Mouse (Mus musculus) thymus, adult 2 months (tissue): ENCODE results near the gene Parva. TPM values are rescaled to one million over a fixed set of nuclear protein-coding genes. Genes with fewer than 3 reads are reported as not detected.

ENCODE experiments used
- DNase-seq: peaks from one replicate; pipeline ENCODE4 v3.0.0; 2021
- H3K27ac ChIP-seq: fragments of 200-500 bp; 2 replicates; pipeline ENCODE4 v1.5.1; 2012; ENCODE audit warnings: low read length, control low read depth; ENCODE audit not compliant: control insufficient read depth, insufficient read depth
- H3K27me3 ChIP-seq: fragments of 200-500 bp; 2 replicates; pipeline ENCODE4 v1.6.1; 2012; ENCODE audit warnings: mild to moderate bottlenecking, low read length, moderate library complexity, mixed read lengths; ENCODE audit not compliant: control insufficient read depth, insufficient read depth
- H3K36me3 ChIP-seq: fragments of 200-500 bp; 2 replicates; pipeline ENCODE4 v1.6.1; 2012; ENCODE audit warnings: mild to moderate bottlenecking, low read length, moderate library complexity; ENCODE audit not compliant: control insufficient read depth, insufficient read depth
- H3K4me1 ChIP-seq: fragments of 200-500 bp; replicated peaks from 2 replicates; pipeline ENCODE4 v1.6.1; 2012; ENCODE audit warnings: low read length; ENCODE audit not compliant: control insufficient read depth, insufficient read depth
- H3K4me3 ChIP-seq: fragments of 200-500 bp; 2 replicates; pipeline ENCODE4 v1.5.1; 2012; ENCODE audit warnings: mild to moderate bottlenecking, low read length, control low read depth, moderate library complexity; ENCODE audit not compliant: control insufficient read depth, insufficient read depth
- CTCF ChIP-seq: fragments of 200-500 bp; IDR thresholded peaks from 2 replicates; pipeline ENCODE4 v1.5.1; 2012; ENCODE audit warnings: mild to moderate bottlenecking, control low read depth, low read length, moderate library complexity, borderline replicate concordance; ENCODE audit not compliant: control insufficient read depth, poor library complexity, insufficient read depth; ENCODE audit errors: extremely low read depth
- POLR2A ChIP-seq: fragments of 200-500 bp; IDR thresholded peaks from 2 replicates; pipeline ENCODE4 v1.6.1; 2012; ENCODE audit warnings: mild to moderate bottlenecking, low read length, control low read depth, moderate library complexity; ENCODE audit not compliant: control insufficient read depth, poor library complexity, insufficient read depth; ENCODE audit errors: extremely low read depth
- WGBS: fragments of 180-500 bp; shearing (Covaris S2); methylation state at CpG from one replicate; pipeline ENCODE4 v1.1.7; 2018; 5-methylcytosine and 5-hydroxymethylcytosine counted together
- polyA plus RNA-seq: library from polyadenylated mRNA; depleted of rRNA; stranded (reverse); fragments of >200 nt; gene quantifications from 2 replicates; pipeline ENCODE4 v1.2.3, GENCODE M21; 2012

Parva gene
- polyA plus RNA-seq, 1 experiment: 6.6 TPM

- WGBS: 68% methylated on average over 1 of the region's 1 CpGs
- no peak overlapping the region for H3K4me3 ChIP-seq
- H3K27me3 ChIP-seq: no peaks in the 10 kb centered on the region
- H3K4me1 ChIP-seq: no peaks in the 10 kb centered on the region
- H3K36me3 ChIP-seq: no peaks in the 10 kb centered on the region
- DNase-seq: no peak
- TF ChIP-seq CTCF (no peak), POLR2A (no peak)
- no peak overlapping the region for H3K27ac ChIP-seq
Observed at GRCm38 (mm10) chr7:112587449-112587848, 160.1 kb downstream of the Parva start.

- Histone ChIP-seq H3K4me1 (no peaks in the 10 kb centered on the region), H3K4me3 (no peak overlapping the region), H3K36me3 (no peaks in the 10 kb centered on the region), H3K27me3 (no peaks in the 10 kb centered on the region), H3K27ac (no peak overlapping the region)
- WGBS: 81% methylated on average over 6 of the region's 6 CpGs
- no peak for DNase-seq
- TF ChIP-seq CTCF (no peak), POLR2A (no peak)
Observed at GRCm38 (mm10) chr7:112589530-112589929, 162.2 kb downstream of the Parva start.

DNA sequence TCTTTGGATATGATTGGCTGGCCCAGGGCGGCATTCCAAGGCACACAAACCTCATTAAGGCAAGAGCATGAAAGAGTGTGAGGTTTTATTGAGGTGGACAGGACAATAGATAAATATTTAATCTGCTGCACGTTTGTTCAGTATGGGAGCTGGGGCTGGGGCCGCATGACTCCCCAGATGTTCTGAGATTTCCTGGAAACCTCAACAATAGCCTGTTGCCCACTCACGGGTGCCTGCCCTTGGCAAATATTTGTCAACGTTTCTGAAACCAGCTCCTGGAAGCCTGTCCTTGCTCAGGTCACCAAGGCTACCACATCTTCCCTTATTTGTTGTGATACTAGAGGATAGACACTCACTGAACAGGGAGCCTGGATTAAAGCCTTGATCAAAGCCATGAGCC, 166.3 kb downstream of the Parva start:
- no peak overlapping the region for H3K27ac ChIP-seq
- H3K4me1 ChIP-seq: no peaks in the 10 kb centered on the region
- WGBS: 68% methylated on average over 5 of the region's 5 CpGs
- no peak overlapping the region for H3K4me3 ChIP-seq
- H3K36me3 ChIP-seq: no peaks in the 10 kb centered on the region
- no peaks in the 10 kb centered on the region for H3K27me3 ChIP-seq
- no peak for DNase-seq
- no peak for TF ChIP-seq POLR2A
- no peak for TF ChIP-seq CTCF

DNA sequence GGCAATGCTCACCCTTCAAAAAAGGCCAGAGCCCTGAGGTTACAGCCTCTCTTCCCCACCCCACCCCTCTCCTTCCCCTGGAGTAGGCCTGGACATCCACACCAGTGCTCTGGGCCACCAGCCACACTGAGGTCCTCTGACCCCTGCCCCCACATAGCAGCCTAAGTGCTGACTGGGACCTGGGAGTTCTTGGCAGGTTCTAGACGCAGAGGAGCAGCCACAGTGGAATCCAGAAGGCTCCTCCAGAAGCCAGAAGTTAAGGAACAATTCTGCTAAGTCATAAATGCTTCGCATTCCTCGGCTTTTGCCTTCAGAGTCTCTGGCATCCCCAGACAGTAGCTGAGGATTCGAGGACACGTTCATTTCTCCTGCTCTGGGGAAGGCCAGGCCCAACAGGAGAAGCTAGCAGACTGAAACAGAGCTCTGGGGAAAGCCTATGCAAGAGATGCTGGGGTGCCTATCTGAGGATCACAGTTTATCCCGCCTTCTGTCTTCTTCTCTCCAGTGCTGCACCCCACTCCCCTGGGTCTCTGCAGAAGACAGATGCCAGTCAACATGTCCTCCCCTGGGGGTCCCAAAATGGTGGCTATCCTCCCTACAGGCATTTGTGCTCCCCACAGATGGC, 168.0 kb downstream of the Parva start:
- no peak overlapping the region for H3K27ac ChIP-seq
- no peaks in the 10 kb centered on the region for H3K36me3 ChIP-seq
- no peak overlapping the region for H3K4me3 ChIP-seq
- H3K4me1 ChIP-seq: no peaks in the 10 kb centered on the region
- 65% methylated on average over 6 of the region's 6 CpGs for WGBS
- no peak for DNase-seq
- no peaks in the 10 kb centered on the region for H3K27me3 ChIP-seq
- no peak for TF ChIP-seq POLR2A
- no peak for TF ChIP-seq CTCF

- WGBS: 23% methylated on average over 2 of the region's 2 CpGs
- TF ChIP-seq POLR2A (no peak), CTCF (no peak)
- Histone ChIP-seq H3K27me3 (no peaks in the 10 kb centered on the region), H3K4me1 (no peaks in the 10 kb centered on the region), H3K27ac (no peak overlapping the region), H3K4me3 (no peak overlapping the region), H3K36me3 (no peaks in the 10 kb centered on the region)
- DNase-seq: no peak
Observed at GRCm38 (mm10) chr7:112599650-112600049, 172.3 kb downstream of the Parva start.

DNA sequence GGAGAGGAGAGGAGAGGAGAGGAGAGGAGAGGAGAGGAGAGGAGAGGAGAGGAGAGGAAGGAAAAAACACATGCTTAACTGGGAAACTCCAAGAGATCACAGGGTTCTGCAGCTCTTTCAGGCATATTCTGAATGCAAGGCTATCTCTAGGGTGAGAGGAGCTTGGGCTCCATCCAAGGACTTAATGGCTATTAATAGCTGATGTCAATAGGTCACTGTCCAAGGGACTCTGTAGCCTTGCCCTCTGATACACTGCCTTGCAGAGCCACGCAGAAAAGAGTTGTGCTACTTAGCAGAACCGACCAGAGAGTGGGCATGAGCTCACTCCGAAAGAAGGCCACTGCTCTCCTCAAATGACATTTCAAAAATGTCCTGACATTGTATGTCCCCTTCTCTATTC, 172.9 kb downstream of the Parva start:
- H3K27me3 ChIP-seq: no peaks in the 10 kb centered on the region
- H3K4me3 ChIP-seq: no peak overlapping the region
- no peaks in the 10 kb centered on the region for H3K36me3 ChIP-seq
- no peak for DNase-seq
- 83% methylated on average over 3 of the region's 3 CpGs for WGBS
- H3K27ac ChIP-seq: no peak overlapping the region
- TF ChIP-seq POLR2A (no peak), CTCF (no peak)
- H3K4me1 ChIP-seq: no peaks in the 10 kb centered on the region

GRCm38 (mm10) chr7:112602966-112603365, 175.7 kb downstream of the Parva start:
- Histone ChIP-seq H3K27me3 (no peaks in the 10 kb centered on the region), H3K4me3 (no peak overlapping the region), H3K4me1 (no peaks in the 10 kb centered on the region), H3K27ac (no peak overlapping the region), H3K36me3 (no peaks in the 10 kb centered on the region)
- DNase-seq: no peak
- TF ChIP-seq CTCF: no peak
- TF ChIP-seq POLR2A: no peak
- 95% methylated on average over 5 of the region's 5 CpGs for WGBS
